Mouse (Mus musculus) ES-Bruce4 (cell line): Measurements from ENCODE around the gene Grhl3.
A peak's percentile ranks its signal among the peaks of the same experiment; 100 is the strongest.

Experiments
- CTCF ChIP-seq: IDR thresholded peaks from one replicate; pipeline ENCODE4 v1.8.1; 2011; ENCODE audit warnings: low read depth, low read length
- EP300 ChIP-seq: IDR thresholded peaks from 2 replicates; pipeline ENCODE4 v1.6.1; 2011; ENCODE audit warnings: low read depth, low read length; ENCODE audit not compliant: insufficient read depth

DNA sequence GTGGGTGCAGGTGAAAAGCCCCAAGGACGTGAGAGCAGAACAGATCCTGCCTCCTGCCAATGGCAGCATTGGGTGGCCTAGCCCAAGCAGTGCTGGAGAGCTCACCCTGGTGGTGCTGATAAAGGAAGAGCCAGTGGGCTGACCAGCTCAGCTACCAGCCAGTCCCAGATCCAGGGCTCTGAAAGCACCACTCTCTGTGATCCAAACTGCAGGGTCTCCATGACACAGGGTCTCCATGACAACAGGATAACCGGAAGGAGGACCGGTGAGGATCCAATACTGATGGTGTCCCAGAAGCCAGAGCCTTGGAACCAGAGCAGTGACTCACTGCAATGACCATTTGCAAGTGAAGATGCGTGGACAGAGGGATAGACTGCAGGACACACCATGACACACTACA is 43.6 kb upstream of the Grhl3 start:
- TF ChIP-seq CTCF = peak; percentile 6
- no peak for TF ChIP-seq EP300
